Mouse (Mus musculus) limb, embryonic 14.5 days (tissue): ENCODE results near the gene Scrg1. TPM values are rescaled to one million over a fixed set of nuclear protein-coding genes. Genes with fewer than 3 reads are reported as not detected.
"Not testable (repeated sequence)": the region's sequence is repeated elsewhere in the genome, so short reads cannot be mapped to it uniquely, and the experiment has no call there.

Source experiments
- ATAC-seq: fragments of 200-750 bp; cut with Nextera tagmentation; 2 replicates; pipeline ENCODE4 v1.8.0; 2017; ENCODE audit warnings: low read depth, moderate number of reproducible peaks, moderate TSS enrichment; ENCODE audit not compliant: low FRiP score
- DNase-seq: peaks from one replicate; pipeline ENCODE4 v3.0.0-alpha.2; 2015; ENCODE audit warnings: low spot score
- H3K27ac ChIP-seq: fragments of 300-500 bp; sonication (generic); replicated peaks from 2 replicates; pipeline ENCODE4 v1.5.1; 2014; ENCODE audit warnings: low read depth, mild to moderate bottlenecking, low read length, moderate library complexity, mixed read lengths
- H3K27me3 ChIP-seq: fragments of 300-500 bp; sonication (generic); 2 replicates; pipeline ENCODE4 v1.6.1; 2014; ENCODE audit warnings: low read length, mixed read lengths; ENCODE audit not compliant: control insufficient read depth, insufficient read depth
- H3K36me3 ChIP-seq: fragments of 300-500 bp; sonication (generic); 2 replicates; pipeline ENCODE4 v1.6.1; 2014; ENCODE audit warnings: mild to moderate bottlenecking, low read length, moderate library complexity, mixed read lengths; ENCODE audit not compliant: control insufficient read depth, insufficient read depth
- H3K4me1 ChIP-seq: fragments of 300-500 bp; sonication (generic); 2 replicates; pipeline ENCODE4 v1.6.1; 2014; ENCODE audit warnings: antibody characterized with exemption, low read length, mixed read lengths; ENCODE audit not compliant: control insufficient read depth, insufficient read depth
- H3K4me2 ChIP-seq: fragments of 300-500 bp; sonication (generic); replicated peaks from 2 replicates; pipeline ENCODE4 v1.6.1; 2014; ENCODE audit warnings: low read depth, mild to moderate bottlenecking, low read length, moderate library complexity; ENCODE audit not compliant: severe bottlenecking
- H3K4me3 ChIP-seq: fragments of 300-500 bp; sonication (generic); replicated peaks from 2 replicates; pipeline ENCODE4 v1.5.1; 2014; ENCODE audit warnings: low read length
- H3K9ac ChIP-seq: fragments of 300-500 bp; sonication (generic); 2 replicates; pipeline ENCODE4 v1.6.1; 2014; ENCODE audit warnings: mild to moderate bottlenecking, low read depth, low read length, moderate library complexity; ENCODE audit not compliant: severe bottlenecking
- H3K9me3 ChIP-seq: fragments of 300-500 bp; sonication (generic); 2 replicates; pipeline ENCODE4 v1.6.1; 2016; ENCODE audit warnings: low read length; ENCODE audit not compliant: control insufficient read depth
- POLR2A ChIP-seq: fragments of 200-500 bp; IDR thresholded peaks from 2 replicates; pipeline ENCODE4 v1.8.0; 2012; ENCODE audit warnings: inconsistent platforms, mild to moderate bottlenecking, moderate library complexity, borderline replicate concordance; ENCODE audit not compliant: insufficient read depth, insufficient read length; ENCODE audit errors: extremely low read depth
- WGBS: fragments of 180-500 bp; shearing (Covaris S2); extraction: QIAGEN DNeasy Blood & Tissue Kit; methylation state at CpG from one replicate; pipeline ENCODE4 v1.1.7; 2014; 5-methylcytosine and 5-hydroxymethylcytosine counted together
- polyA plus RNA-seq, 2 experiments: library from polyadenylated mRNA; depleted of rRNA in 1 of 2; stranded (reverse) in 1 of 2; unstranded in 1 of 2; fragments of >200 nt; fragmentation: Nextera tagmentation in 1 of 2; extraction: Ambion mirVana in 1 of 2; gene quantifications; 2 replicates each; pipeline versions ENCODE4 v1.2.1 to v1.2.3; 2012 to 2014

The Scrg1 gene
- polyA plus RNA-seq, 2 experiments = 24.1 to 39.5 TPM

DNA sequence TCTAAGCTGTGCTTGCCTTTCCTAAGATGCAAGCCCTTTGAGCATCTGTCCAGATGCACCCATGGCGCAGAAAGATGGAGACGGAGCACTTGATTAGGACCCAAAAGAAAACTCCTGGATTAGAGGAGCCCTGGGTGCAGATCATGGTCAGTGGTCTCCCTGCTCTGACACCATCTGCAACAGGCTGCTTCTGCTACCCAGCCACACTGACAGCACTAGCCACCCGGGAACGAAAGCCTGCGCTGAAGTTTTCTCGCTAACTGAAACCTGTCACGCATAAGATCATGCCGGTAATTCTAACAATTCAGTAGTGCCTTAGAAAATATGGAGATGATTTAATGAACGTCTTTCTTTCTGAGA is 19.3 kb upstream of the Scrg1 start:
- WGBS = 55% methylated on average over 9 of the region's 9 CpGs
- TF ChIP-seq POLR2A = no peak
- peaks cover 4% of the 10 kb centered on the region for H3K4me1 ChIP-seq
- H3K4me2 ChIP-seq = 0 out of 2 replicates have a peak overlapping the region, but pooled peaks have one; percentile 35
- H3K9me3 ChIP-seq = no peaks in the 10 kb centered on the region
- no peak overlapping the region for H3K4me3 ChIP-seq
- ATAC-seq = no peak
- H3K9ac ChIP-seq = no peak overlapping the region
- H3K36me3 ChIP-seq = no peaks in the 10 kb centered on the region
- H3K27ac ChIP-seq = no peak overlapping the region
- DNase-seq = no peak
- H3K27me3 ChIP-seq = no peaks in the 10 kb centered on the region

DNA sequence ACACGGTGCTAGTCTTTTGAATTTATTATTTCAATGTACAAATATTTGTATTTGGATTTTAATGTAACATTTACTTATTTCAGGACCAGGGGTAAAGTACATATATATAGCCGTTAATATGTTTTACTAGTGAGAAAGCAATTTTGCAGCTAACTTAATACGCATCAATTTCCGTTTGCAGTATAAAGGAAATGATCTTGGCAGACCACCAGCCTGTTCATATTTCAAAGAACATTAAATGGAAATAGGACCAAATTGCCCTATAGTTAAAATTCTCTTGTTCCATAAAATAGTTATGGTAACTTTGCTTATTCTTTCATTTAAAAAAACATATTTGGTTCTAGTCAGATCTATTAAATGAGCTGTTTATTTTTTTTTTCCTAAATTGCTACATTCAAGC is 14.6 kb upstream of the Scrg1 start:
- Histone ChIP-seq H3K36me3 (no peaks in the 10 kb centered on the region), H3K27me3 (no peaks in the 10 kb centered on the region), H3K4me1 (no peaks in the 10 kb centered on the region; the same call in 1 of the 2 replicates), H3K4me3 (no peak overlapping the region), H3K9me3 (no peaks in the 10 kb centered on the region), H3K27ac (no peak overlapping the region), H3K9ac (no peak overlapping the region), H3K4me2 (no peak overlapping the region)
- 35% methylated on average over 4 of the region's 4 CpGs for WGBS
- DNase-seq (peak; percentile 66), ATAC-seq (no peak)
- TF ChIP-seq POLR2A = no peak

DNA sequence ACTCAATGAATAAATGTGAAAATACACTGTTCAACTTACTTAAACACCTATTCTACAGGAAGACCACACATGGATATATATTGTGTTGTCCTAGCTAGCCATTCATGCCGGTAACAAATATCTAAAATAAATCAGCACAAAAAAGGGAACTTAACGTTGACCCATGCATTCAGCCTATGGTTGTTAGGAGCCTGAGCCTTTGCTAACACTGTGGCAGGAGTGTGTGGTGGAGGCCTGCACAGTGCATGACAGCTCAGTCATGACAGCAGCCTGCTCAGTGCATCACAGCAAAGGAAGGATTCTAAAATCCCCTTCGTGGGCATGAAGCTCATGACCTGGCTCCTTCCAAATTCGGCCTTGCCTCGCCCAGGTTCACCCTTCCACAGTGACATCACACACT is 14.2 kb upstream of the Scrg1 start:
- H3K36me3 ChIP-seq = no peaks in the 10 kb centered on the region
- 72% methylated on average over 5 of the region's 5 CpGs for WGBS
- no peaks in the 10 kb centered on the region; the same call in 1 of the 2 replicates for H3K4me1 ChIP-seq
- DNase-seq = no peak
- H3K27ac ChIP-seq = no peak overlapping the region
- H3K27me3 ChIP-seq = no peaks in the 10 kb centered on the region
- H3K4me2 ChIP-seq = no peak overlapping the region
- TF ChIP-seq POLR2A = no peak
- no peaks in the 10 kb centered on the region for H3K9me3 ChIP-seq
- no peak overlapping the region for H3K4me3 ChIP-seq
- no peak for ATAC-seq
- no peak overlapping the region for H3K9ac ChIP-seq

DNA sequence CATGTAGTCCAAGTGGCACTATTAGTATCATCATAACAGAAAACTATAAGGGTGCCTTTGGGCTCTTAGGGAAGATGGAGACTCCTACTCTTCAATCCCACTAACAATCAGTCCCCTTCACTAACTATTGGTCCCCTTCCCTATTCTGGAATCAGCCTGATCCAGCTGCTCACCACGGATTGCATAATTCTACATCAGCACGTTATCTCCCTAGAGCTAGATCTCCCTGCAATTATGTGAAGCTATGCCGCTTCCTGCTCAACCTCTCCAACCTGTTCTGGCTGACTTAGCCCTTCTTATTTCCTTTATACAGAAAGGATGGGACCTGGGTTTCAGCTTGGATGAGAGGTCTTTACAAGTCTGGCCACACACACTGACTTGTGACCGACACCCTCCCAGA is 12.4 kb upstream of the Scrg1 start:
- H3K36me3 ChIP-seq = no peaks in the 10 kb centered on the region
- no peak overlapping the region for H3K4me2 ChIP-seq
- no peak for TF ChIP-seq POLR2A
- no peaks in the 10 kb centered on the region; the same call in 1 of the 2 replicates for H3K4me1 ChIP-seq
- DNase-seq = no peak
- H3K9me3 ChIP-seq = no peaks in the 10 kb centered on the region
- no peaks in the 10 kb centered on the region for H3K27me3 ChIP-seq
- no peak for ATAC-seq
- no peak overlapping the region for H3K27ac ChIP-seq
- no peak overlapping the region for H3K4me3 ChIP-seq
- no peak overlapping the region for H3K9ac ChIP-seq
- whole genome bisulfite sequencing = 73% methylated on average over 4 of the region's 4 CpGs

DNA sequence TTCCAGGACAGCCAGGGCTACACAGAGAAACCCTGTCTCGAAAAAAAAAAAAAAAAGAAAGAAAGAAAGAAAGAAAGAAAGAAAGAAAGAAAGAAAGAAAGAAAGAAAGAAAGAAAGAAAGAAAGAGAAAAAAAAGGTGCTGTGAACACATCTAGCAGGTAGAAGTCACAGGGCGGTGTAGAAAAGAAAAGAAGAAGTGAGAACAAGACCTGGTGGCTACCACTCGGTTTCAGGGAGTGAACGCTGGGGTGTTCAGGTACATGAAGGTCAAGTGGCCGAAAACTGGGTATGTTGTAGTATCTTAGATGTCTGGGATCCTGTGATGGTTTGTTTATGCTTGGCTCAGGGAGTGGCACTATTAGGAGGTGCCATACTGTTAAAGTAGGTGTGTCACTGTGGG is 9.8 kb upstream of the Scrg1 start:
- H3K9me3 ChIP-seq, H3K4me1 ChIP-seq, H3K9ac ChIP-seq, H3K27me3 ChIP-seq, H3K4me2 ChIP-seq, H3K36me3 ChIP-seq, H3K4me3 ChIP-seq, DNase-seq, H3K27ac ChIP-seq, ATAC-seq: not testable (repeated sequence)
- WGBS = 82% methylated on average over 5 of the region's 5 CpGs

DNA sequence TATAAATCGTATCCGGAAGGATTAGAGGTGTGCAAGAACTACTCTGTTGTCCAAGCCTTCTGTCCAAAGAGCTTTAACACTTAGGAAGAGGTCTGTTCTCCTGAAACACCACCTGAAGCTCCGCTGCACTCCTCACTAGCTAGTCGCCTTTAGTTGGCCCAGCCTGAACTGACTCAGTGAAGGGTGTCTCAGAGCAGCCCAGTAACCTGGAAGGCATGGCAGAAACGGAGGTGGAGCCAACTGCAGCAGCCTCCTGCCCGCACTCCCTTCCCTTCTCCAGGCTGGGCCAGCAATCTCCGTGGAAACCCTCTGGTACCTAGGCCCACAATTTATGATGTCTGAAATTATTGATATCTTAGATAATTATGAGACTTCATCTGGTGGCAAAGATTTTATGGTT is 5.0 kb upstream of the Scrg1 start:
- H3K9me3 ChIP-seq = no peaks in the 10 kb centered on the region

More for the DNA sequence above, 5.0 kb upstream of the Scrg1 start:
- Histone ChIP-seq H3K4me3 (no peak overlapping the region), H3K27me3 (no peaks in the 10 kb centered on the region), H3K4me2 (no peak overlapping the region), H3K9ac (no peak overlapping the region), H3K36me3 (no peaks in the 10 kb centered on the region), H3K27ac (no peak overlapping the region), H3K4me1 (no peaks in the 10 kb centered on the region)
- 73% methylated on average over 7 of the region's 7 CpGs for WGBS
- TF ChIP-seq POLR2A = no peak
- DNase-seq (no peak), ATAC-seq (no peak)
